Mouse (Mus musculus): Measurements from ENCODE around the gene Jag2. TPM values are rescaled to one million over a fixed set of nuclear protein-coding genes. Genes with fewer than 3 reads are reported as not detected.

Jag2 gene
- polyA plus RNA-seq, 1 experiment from 2014 or later = 3.8 TPM

DNA sequence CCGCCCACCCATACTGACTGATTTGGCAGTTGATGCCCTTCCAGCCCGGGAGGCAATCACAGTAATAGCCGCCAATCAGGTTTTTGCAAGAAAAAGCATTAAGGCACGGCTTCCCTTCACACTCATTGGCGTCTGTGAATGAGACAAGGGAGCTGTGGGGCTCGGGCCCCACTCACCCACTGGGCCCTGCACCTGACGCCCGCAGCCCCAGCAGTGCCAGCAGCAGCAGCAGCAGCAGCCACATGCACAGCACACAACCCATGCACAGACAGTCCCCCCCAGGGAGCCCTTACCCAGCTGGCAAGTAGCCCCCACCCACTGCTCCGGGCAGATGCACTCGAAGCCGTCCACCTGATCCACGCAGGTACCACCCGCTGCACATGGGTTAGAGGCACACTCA is 14.0 kb downstream of the Jag2 start:
- no peak for DNase-seq (ENCODE audit: extremely low spot score, low spot score)
- Histone ChIP-seq H3K9me3 (no peaks in the 10 kb centered on the region), H3K4me1 (peaks cover 30% of the 10 kb centered on the region), H3K27me3 (ENCODE audit: poor library complexity, severe bottlenecking) (no peaks in the 10 kb centered on the region), H3K27ac (no peak overlapping the region), H3K36me3 (replicated peaks) (peaks cover 42% of the 10 kb centered on the region), H3K4me3 (no peak overlapping the region)
- 90% methylated on average over 13 of the region's 13 CpGs for WGBS

- peaks cover 23% of the 10 kb centered on the region for H3K4me1 ChIP-seq
- H3K9me3 ChIP-seq = no peaks in the 10 kb centered on the region
- peak overlapping the region; percentile 25; the same call in 1 of the 2 replicates for H3K27ac ChIP-seq
- WGBS = 87% methylated on average over 11 of the region's 11 CpGs
- H3K36me3 ChIP-seq (replicated peaks) = peaks cover 44% of the 10 kb centered on the region
- no peaks in the 10 kb centered on the region for H3K27me3 ChIP-seq (ENCODE audit: poor library complexity, severe bottlenecking)
- no peak overlapping the region for H3K4me3 ChIP-seq
- DNase-seq (ENCODE audit: extremely low spot score, low spot score) = no peak
Observed at GRCm38 (mm10) chr12:112914527-112914926, 15.0 kb downstream of the Jag2 start.

DNA sequence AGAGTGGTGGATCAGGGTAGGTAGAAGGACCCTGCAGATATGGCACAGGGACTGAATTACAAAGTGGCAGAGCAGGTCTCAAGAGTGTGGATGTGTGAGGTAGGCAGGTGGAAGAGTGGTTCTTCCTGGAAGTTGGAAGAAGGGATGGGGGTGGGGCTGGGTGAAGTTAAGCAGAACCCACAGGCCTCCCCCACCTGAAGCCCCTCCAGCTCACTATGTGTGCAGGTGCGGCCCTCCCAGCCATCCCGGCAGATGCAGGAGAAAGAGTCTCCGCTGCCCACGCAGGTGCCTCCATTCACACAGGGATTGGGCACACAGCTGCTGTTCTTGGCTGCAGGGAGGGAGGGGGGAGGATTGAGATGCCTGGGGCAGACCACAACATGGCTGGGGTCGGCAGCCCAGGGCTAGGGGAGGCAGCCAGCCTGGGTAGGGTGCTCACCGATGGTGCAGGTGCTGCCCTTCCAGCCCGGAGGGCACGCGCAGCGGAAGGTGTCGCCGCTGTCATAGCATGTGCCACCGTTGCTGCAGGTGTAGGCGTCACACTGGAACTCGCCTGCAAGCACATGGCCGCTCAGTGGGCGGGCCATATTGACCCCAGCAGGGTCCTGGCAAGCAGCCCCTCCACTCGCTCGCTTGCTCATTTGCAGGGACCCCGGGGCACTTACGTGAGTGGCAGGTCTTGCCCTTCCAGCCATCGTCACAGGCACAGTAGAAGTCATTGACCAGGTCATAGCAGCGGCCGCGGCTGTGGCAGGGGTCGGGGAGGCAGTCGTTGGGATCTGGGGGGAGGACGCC is 16.4 kb downstream of the Jag2 start:
- Histone ChIP-seq H3K36me3 (replicated peaks) (peaks cover 54% of the 10 kb centered on the region), H3K4me1 (peaks cover 23% of the 10 kb centered on the region), H3K27ac (no peak overlapping the region), H3K9me3 (no peaks in the 10 kb centered on the region), H3K27me3 (ENCODE audit: poor library complexity, severe bottlenecking) (no peaks in the 10 kb centered on the region), H3K4me3 (no peak overlapping the region)
- no peak for DNase-seq (ENCODE audit: extremely low spot score, low spot score)
- 94% methylated on average over 28 of the region's 28 CpGs for WGBS

DNA sequence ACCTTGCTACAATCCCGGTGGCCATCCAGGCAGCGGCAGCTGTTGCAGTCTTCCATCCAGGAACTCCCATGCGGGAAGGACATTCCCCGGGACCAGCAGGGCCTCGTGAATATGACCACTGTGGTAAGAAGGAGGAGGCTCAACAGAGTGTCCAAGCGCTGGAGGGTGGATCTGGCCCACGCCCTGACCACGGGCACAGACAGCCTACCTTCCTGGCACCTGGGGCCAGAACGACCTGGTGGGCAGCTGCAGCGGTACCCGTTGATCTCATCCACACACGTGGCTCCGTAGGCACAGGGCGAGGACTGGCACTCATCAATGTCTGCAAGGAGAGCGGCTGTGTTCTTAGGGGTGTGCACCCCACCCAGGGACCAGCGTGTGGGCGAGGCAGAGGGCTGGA is 17.9 kb downstream of the Jag2 start:
- H3K9me3 ChIP-seq = no peaks in the 10 kb centered on the region
- no peaks in the 10 kb centered on the region for H3K27me3 ChIP-seq (ENCODE audit: poor library complexity, severe bottlenecking)
- H3K4me1 ChIP-seq = peaks cover 18% of the 10 kb centered on the region
- WGBS = 92% methylated on average over 17 of the region's 17 CpGs
- DNase-seq (ENCODE audit: extremely low spot score, low spot score) = no peak
- peaks cover 58% of the 10 kb centered on the region for H3K36me3 ChIP-seq (replicated peaks)
- H3K4me3 ChIP-seq = no peak overlapping the region
- H3K27ac ChIP-seq = no peak overlapping the region

DNA sequence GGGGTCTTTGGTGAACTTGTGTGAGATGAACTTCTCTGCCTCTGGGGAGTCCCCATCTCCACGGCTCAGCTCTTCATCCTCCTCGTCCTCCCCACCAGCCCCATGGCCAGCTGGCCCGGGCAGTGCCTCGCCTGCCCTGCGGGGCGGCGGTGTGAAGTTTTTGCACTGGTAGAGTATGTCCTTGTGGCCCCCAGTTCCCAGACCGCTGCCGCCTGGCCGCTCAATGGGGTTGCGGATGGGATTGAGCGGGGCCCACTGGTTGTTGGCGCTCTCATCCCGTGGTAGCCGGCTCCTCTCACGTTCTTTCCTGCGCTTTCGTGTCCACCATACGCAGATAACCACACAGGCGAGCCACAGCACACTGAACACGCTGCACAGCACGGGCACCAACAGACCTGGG is 20.6 kb downstream of the Jag2 start:
- Histone ChIP-seq H3K9me3 (no peaks in the 10 kb centered on the region), H3K4me1 (peaks cover 9% of the 10 kb centered on the region; the same call in 1 of the 2 replicates), H3K27me3 (ENCODE audit: poor library complexity, severe bottlenecking) (no peaks in the 10 kb centered on the region), H3K36me3 (replicated peaks) (peaks cover 53% of the 10 kb centered on the region), H3K27ac (no peak overlapping the region), H3K4me3 (no peak overlapping the region)
- 96% methylated on average over 22 of the region's 22 CpGs for WGBS
- DNase-seq (ENCODE audit: extremely low spot score, low spot score) = no peak

GRCm38 (mm10) chr12:112905001-112905400 is 24.6 kb downstream of the Jag2 start:
- no peaks in the 10 kb centered on the region for H3K27me3 ChIP-seq (ENCODE audit: poor library complexity, severe bottlenecking)
- 83% methylated on average over 5 of the region's 5 CpGs for WGBS
- no peaks in the 10 kb centered on the region for H3K9me3 ChIP-seq
- no peak overlapping the region for H3K27ac ChIP-seq
- no peak overlapping the region for H3K4me3 ChIP-seq
- peaks cover 19% of the 10 kb centered on the region for H3K36me3 ChIP-seq (replicated peaks)
- DNase-seq (ENCODE audit: extremely low spot score, low spot score) = no peak
- no peaks in the 10 kb centered on the region; the same call in 1 of the 2 replicates for H3K4me1 ChIP-seq

DNA sequence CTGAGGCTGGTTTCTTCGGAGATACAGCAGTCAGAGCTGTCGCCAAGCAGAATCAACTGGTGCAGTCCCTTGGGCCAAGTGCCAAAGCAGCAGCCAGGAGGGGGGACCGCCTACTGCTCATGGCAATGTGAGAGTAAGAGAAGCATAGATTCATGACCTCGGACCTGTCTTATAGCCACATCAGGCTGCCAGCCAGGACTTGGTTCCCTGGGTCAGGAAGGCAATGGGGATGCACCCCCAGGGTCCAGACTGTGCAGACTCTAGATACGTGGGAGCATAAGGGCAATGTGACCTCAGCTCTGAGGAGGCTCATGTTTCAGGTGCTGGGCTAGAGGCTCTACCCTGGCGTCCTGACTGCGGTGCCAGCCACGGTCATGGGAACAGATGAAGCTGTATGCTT is 25.6 kb downstream of the Jag2 start:
- no peaks in the 10 kb centered on the region for H3K9me3 ChIP-seq
- no peaks in the 10 kb centered on the region for H3K27me3 ChIP-seq (ENCODE audit: poor library complexity, severe bottlenecking)
- no peak overlapping the region for H3K4me3 ChIP-seq
- H3K27ac ChIP-seq = no peak overlapping the region
- H3K4me1 ChIP-seq = no peaks in the 10 kb centered on the region; the same call in 1 of the 2 replicates
- peaks cover 9% of the 10 kb centered on the region for H3K36me3 ChIP-seq (replicated peaks)
- WGBS = 84% methylated on average over 8 of the region's 8 CpGs
- no peak for DNase-seq (ENCODE audit: extremely low spot score, low spot score)

GRCm38 (mm10) chr12:112900641-112901040 is 28.9 kb downstream of the Jag2 start:
- no peak for DNase-seq (ENCODE audit: extremely low spot score, low spot score)
- H3K4me1 ChIP-seq = peaks cover 17% of the 10 kb centered on the region
- 90% methylated on average over 9 of the region's 9 CpGs for WGBS

GRCm38 (mm10) chr12:112898960-112899359 is 30.6 kb downstream of the Jag2 start:
- peaks cover 25% of the 10 kb centered on the region for H3K4me1 ChIP-seq
- DNase-seq (ENCODE audit: extremely low spot score, low spot score) = no peak
- no peak overlapping the region for H3K4me3 ChIP-seq
- H3K27me3 ChIP-seq (ENCODE audit: poor library complexity, severe bottlenecking) = 0 out of 2 replicates have a peak, but pooled peaks cover 4% of the 10 kb centered on the region
- WGBS = 65% methylated on average over 4 of the region's 4 CpGs
- no peaks in the 10 kb centered on the region for H3K9me3 ChIP-seq
- no peaks in the 10 kb centered on the region for H3K36me3 ChIP-seq (replicated peaks)
- H3K27ac ChIP-seq = no peak overlapping the region

More at GRCm38 (mm10) chr12:112900641-112901040, 28.9 kb downstream of the Jag2 start:
- H3K36me3 ChIP-seq (replicated peaks) = no peaks in the 10 kb centered on the region
- no peaks in the 10 kb centered on the region for H3K27me3 ChIP-seq (ENCODE audit: poor library complexity, severe bottlenecking)
- H3K27ac ChIP-seq = no peak overlapping the region
- no peaks in the 10 kb centered on the region for H3K9me3 ChIP-seq
- no peak overlapping the region for H3K4me3 ChIP-seq

GRCm38 (mm10) chr12:112898351-112898750 is 31.2 kb downstream of the Jag2 start:
- no peak overlapping the region for H3K4me3 ChIP-seq
- H3K36me3 ChIP-seq (replicated peaks) = no peaks in the 10 kb centered on the region
- WGBS = 81% methylated on average over 12 of the region's 12 CpGs
- H3K27ac ChIP-seq = no peak overlapping the region
- no peak for DNase-seq (ENCODE audit: extremely low spot score, low spot score)
- H3K4me1 ChIP-seq = peaks cover 25% of the 10 kb centered on the region
- no peaks in the 10 kb centered on the region for H3K9me3 ChIP-seq
- 0 out of 2 replicates have a peak, but pooled peaks cover 4% of the 10 kb centered on the region for H3K27me3 ChIP-seq (ENCODE audit: poor library complexity, severe bottlenecking)

DNA sequence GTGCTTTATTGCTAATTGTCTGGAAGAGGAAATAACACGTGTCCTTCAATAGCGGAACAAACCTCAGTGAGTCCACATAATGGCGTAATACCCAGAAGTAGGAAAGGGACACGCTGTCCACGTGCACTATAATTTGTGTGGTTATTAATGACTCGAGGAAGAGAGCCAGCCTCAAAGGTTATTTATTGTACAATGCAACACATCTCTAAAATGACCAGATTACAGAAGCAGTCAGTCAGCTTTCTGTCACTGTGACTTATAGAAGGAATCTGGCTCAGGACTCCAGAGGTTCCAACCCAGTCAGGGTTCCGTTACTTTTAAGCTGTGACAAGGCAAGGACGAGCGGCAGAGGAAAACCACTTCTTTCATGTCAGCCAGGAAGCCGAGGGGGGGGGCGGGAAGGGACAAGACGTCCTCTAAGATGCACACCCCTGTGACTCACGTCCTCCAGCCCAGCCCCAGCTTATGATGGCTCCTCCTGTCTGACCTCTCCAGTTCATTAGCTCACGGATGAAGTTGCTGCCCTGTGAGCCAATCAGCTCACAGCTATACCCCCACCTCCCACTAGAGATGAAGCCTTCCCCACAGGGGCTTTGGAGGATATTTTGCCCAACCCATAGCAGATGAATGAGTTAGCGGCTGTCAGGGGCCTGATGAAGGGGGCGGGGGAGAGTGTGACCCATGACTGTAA is 31.9 kb downstream of the Jag2 start:
- 52% methylated on average over 16 of the region's 16 CpGs for WGBS
- H3K27ac ChIP-seq = 0 out of 2 replicates have a peak overlapping the region, but pooled peaks have one; percentile 25
- H3K4me3 ChIP-seq = no peak overlapping the region; the same call in 1 of the 2 replicates

GRCm38 (mm10) chr12:112894969-112895368 is 34.6 kb downstream of the Jag2 start:
- no peaks in the 10 kb centered on the region for H3K36me3 ChIP-seq (replicated peaks)
- H3K4me1 ChIP-seq = peaks cover 25% of the 10 kb centered on the region
- H3K27me3 ChIP-seq (ENCODE audit: poor library complexity, severe bottlenecking) = 0 out of 2 replicates have a peak, but pooled peaks cover 4% of the 10 kb centered on the region
- no peak overlapping the region for H3K4me3 ChIP-seq
- DNase-seq (ENCODE audit: extremely low spot score, low spot score) = no peak
- no peaks in the 10 kb centered on the region for H3K9me3 ChIP-seq
- no peak overlapping the region for H3K27ac ChIP-seq
- 79% methylated on average over 4 of the region's 4 CpGs for WGBS

More for the DNA sequence above, 31.9 kb downstream of the Jag2 start:
- H3K36me3 ChIP-seq (replicated peaks) = no peaks in the 10 kb centered on the region
- peak; percentile 34 for DNase-seq (ENCODE audit: extremely low spot score, low spot score)
- H3K4me1 ChIP-seq = peaks cover 25% of the 10 kb centered on the region
- no peaks in the 10 kb centered on the region for H3K9me3 ChIP-seq
- 0 out of 2 replicates have a peak, but pooled peaks cover 4% of the 10 kb centered on the region for H3K27me3 ChIP-seq (ENCODE audit: poor library complexity, severe bottlenecking)

All from forebrain, embryonic 10.5 days (tissue).